Mouse (Mus musculus) stomach, embryonic 16.5 days (tissue): Measurements from ENCODE around the gene Spag9. TPM values are rescaled to one million over a fixed set of nuclear protein-coding genes. Genes with fewer than 3 reads are reported as not detected.

Source experiments
- ATAC-seq: fragments of 200-750 bp; cut with Nextera tagmentation; 2 replicates; pipeline ENCODE4 v1.8.0; 2017; ENCODE audit warnings: moderate number of reproducible peaks, moderate TSS enrichment; ENCODE audit not compliant: insufficient read depth, low FRiP score
- H3K27ac ChIP-seq: fragments of 300-500 bp; sonication (generic); 2 replicates; pipeline ENCODE4 v1.5.1; 2014; ENCODE audit warnings: low read length
- H3K27me3 ChIP-seq: fragments of 300-500 bp; sonication (generic); 2 replicates; pipeline ENCODE4 v1.6.1; 2014; ENCODE audit warnings: low read length, control low read depth, mixed read lengths; ENCODE audit not compliant: control insufficient read depth, insufficient read depth
- H3K36me3 ChIP-seq: fragments of 300-500 bp; sonication (generic); 2 replicates; pipeline ENCODE4 v1.6.1; 2014; ENCODE audit warnings: low read length; ENCODE audit not compliant: control insufficient read depth, insufficient read depth
- H3K4me1 ChIP-seq: fragments of 300-500 bp; sonication (generic); 2 replicates; pipeline ENCODE4 v1.6.1; 2014; ENCODE audit warnings: low read length, control low read depth, mixed read lengths; ENCODE audit not compliant: control insufficient read depth, insufficient read depth
- H3K4me2 ChIP-seq: fragments of 300-500 bp; sonication (generic); 2 replicates; pipeline ENCODE4 v1.6.1; 2014; ENCODE audit warnings: low read depth, low read length, mixed read lengths
- H3K4me3 ChIP-seq: fragments of 300-500 bp; sonication (generic); replicated peaks from 2 replicates; pipeline ENCODE4 v1.5.1; 2014; ENCODE audit warnings: mild to moderate bottlenecking, low read length
- H3K9ac ChIP-seq: fragments of 300-500 bp; sonication (generic); 2 replicates; pipeline ENCODE4 v1.6.1; 2014; ENCODE audit warnings: low read length
- H3K9me3 ChIP-seq: fragments of 300-500 bp; sonication (generic); replicated peaks from 2 replicates; pipeline ENCODE4 v1.6.1; 2016; ENCODE audit warnings: low read length, control low read depth; ENCODE audit not compliant: control insufficient read depth
- WGBS: fragments of 180-500 bp; shearing (Covaris S2); extraction: QIAGEN DNeasy Blood & Tissue Kit; methylation state at CpG from one replicate; pipeline ENCODE4 v1.1.7; 2014; 5-methylcytosine and 5-hydroxymethylcytosine counted together
- polyA plus RNA-seq: library from polyadenylated mRNA; unstranded; fragments of >200 nt; fragmentation: Nextera tagmentation; extraction: Ambion mirVana; gene quantifications from 2 replicates; pipeline ENCODE4 v1.2.1, GENCODE M21; 2015

Spag9 gene
- polyA plus RNA-seq, 1 experiment from 2014 or later, result 31.0 TPM

DNA sequence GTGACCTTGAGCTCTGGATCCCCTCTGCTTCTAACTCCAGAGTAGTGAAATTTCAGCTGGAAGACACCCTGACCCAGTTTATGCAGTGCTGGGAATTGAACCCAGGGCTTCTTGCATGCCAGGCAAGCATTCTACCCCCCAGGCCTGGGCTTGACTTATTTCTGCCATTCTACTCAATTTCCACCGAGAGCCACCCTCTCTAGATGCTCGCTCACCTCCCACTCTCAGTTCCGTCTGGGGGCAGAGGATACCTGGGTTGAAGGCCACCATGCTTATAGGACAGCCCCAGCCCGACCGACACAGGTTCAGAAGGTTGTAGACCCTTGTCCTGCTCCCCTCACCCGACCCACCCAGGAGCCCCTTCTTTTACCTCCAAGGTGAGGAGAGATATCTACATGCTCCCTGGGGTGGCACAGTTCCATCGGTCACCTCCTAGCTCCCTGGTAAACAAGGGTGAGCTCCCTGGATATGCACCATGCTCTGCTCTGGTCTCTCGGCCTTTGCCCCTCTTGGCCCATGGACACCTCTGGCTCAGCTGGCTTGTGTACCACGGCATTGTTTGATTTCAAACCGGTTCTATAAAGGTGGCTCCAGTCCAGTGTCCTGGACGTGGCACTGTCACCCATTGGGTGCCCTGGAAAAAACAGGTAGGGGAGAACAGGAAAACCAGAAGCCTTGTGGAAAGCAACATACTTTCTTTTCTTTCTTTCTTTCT, 166.1 kb downstream of the Spag9 start:
- H3K9ac ChIP-seq, result peak overlapping the region; percentile 65; the same call in 1 of the 2 replicates
- H3K27ac ChIP-seq, result peak overlapping the region; percentile 96
- no peak overlapping the region for H3K4me2 ChIP-seq

DNA sequence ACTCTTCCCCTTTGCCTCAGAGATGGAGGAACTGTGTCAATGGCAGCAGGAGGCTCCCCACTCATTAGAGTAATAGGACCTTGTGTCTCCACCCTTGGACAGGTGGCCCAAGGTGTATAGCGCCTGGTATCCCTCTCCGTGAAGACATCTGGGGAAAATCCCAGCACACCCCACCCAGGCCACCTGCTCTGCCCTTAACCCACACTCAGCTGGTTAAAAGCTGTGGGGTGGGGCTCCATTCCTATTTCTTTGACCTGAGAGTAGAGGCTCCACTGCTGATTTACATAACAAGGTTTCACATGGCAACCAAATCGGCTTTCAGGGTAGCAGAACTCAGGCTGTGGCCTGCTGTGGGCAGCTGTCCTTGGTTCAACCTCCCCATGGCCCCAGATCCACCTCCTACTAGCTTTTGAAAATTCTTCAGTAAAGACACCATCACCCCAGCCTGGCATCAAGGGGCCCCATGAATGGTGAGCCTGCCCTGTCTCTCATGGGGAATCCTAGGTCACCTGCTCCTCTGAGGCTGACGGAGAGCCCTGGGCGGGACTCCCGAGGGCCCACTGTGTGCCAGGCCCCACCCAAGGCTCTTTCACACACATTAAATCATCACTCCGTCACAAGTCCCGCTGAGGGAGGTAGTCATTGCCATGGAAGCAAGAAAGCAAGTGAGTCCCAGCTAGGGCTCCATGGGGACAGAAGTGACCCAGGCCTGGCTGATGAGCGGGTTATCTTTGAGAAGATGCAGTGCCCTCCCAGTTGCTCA, 167.3 kb downstream of the Spag9 start:
- no peak for ATAC-seq
- Histone ChIP-seq H3K36me3 (no peaks in the 10 kb centered on the region), H3K9me3 (no peaks in the 10 kb centered on the region), H3K4me1 (peaks cover 39% of the 10 kb centered on the region), H3K4me3 (no peak overlapping the region), H3K9ac (no peak overlapping the region), H3K4me2 (no peak overlapping the region), H3K27ac (peak overlapping the region; percentile 56; the same call in 1 of the 2 replicates), H3K27me3 (no peaks in the 10 kb centered on the region)
- WGBS, result 65% methylated on average over 9 of the region's 9 CpGs

More for the DNA sequence above, 166.1 kb downstream of the Spag9 start:
- H3K4me1 ChIP-seq, result peaks cover 39% of the 10 kb centered on the region
- H3K4me3 ChIP-seq, result no peak overlapping the region
- no peaks in the 10 kb centered on the region for H3K9me3 ChIP-seq
- H3K36me3 ChIP-seq, result no peaks in the 10 kb centered on the region
- no peaks in the 10 kb centered on the region for H3K27me3 ChIP-seq
- ATAC-seq, result no peak
- WGBS, result 78% methylated on average over 11 of the region's 11 CpGs

DNA sequence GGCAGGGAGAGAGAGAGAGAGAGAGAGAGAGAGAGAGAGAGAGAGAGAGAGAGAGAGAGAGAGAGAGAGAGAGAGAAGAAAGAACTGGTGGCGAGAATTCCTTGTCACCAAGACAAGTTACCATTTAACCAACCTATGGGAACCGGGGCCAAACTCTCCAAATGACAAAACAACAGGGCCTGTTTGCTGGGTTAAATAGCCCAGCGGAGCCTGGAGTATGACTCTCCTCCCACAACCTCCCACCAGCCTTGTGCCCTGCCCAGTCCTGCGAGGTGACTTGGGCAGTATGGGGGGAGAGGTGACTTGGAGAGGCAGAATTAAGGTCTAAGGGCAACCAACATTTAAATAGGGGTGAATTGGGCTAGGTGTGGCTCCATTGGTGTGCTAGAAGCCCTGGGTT, 169.9 kb downstream of the Spag9 start:
- Histone ChIP-seq H3K4me2 (no peak overlapping the region), H3K9ac (no peak overlapping the region), H3K9me3 (no peaks in the 10 kb centered on the region), H3K4me1 (peaks cover 15% of the 10 kb centered on the region), H3K27me3 (no peaks in the 10 kb centered on the region), H3K27ac (no peak overlapping the region), H3K4me3 (no peak overlapping the region), H3K36me3 (no peaks in the 10 kb centered on the region)
- 74% methylated on average over 4 of the region's 4 CpGs for WGBS
- no peak for ATAC-seq

DNA sequence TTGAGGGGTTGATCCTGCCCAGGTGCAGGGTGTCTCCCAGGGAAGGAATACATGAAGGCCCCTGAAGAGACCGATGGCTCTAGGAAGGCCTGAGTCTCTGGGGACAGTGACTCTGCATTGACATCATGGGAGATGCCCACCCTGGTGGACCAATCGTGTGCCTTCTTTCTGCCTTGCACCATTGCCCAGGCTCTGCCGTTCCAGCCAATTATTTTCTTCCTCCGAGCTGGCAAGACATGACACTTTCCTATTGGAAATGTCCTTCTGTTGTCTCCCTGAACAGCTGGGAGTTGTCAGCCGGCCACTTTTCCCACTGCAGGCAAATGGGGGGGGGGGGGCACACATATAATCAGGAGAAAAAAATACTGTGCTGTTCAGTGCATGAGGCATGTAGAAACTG, 172.3 kb downstream of the Spag9 start:
- no peaks in the 10 kb centered on the region for H3K27me3 ChIP-seq
- H3K4me3 ChIP-seq, result no peak overlapping the region
- H3K27ac ChIP-seq, result no peak overlapping the region
- H3K9me3 ChIP-seq, result no peaks in the 10 kb centered on the region
- no peak for ATAC-seq
- WGBS, result 50% methylated on average over 5 of the region's 5 CpGs
- peaks cover 12% of the 10 kb centered on the region for H3K4me1 ChIP-seq
- H3K9ac ChIP-seq, result no peak overlapping the region
- H3K4me2 ChIP-seq, result no peak overlapping the region
- no peaks in the 10 kb centered on the region for H3K36me3 ChIP-seq

DNA sequence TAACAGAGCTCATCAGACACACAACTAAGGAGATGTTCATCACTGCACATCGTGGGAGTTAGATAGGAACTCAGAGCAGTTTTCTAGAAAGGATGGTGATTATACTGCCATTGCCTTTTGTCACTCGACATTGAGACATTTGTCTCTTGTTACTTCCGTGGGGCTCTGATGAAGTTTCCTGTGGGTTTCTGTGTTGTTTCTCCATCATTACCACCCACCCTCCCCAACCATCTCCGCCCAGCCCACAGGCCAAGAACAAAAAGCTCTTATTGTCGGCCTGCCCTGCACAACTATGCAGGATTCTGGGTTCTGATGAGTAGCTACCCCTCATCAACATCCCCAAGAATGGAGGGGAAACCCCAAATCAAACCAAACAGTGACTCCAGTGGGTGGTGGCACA, 173.7 kb downstream of the Spag9 start:
- Histone ChIP-seq H3K9ac (no peak overlapping the region), H3K4me3 (no peak overlapping the region), H3K27me3 (no peaks in the 10 kb centered on the region), H3K27ac (no peak overlapping the region), H3K4me2 (no peak overlapping the region), H3K9me3 (no peaks in the 10 kb centered on the region), H3K4me1 (peaks cover 17% of the 10 kb centered on the region), H3K36me3 (no peaks in the 10 kb centered on the region)
- WGBS, result 68% methylated on average over 5 of the region's 5 CpGs
- no peak for ATAC-seq

DNA sequence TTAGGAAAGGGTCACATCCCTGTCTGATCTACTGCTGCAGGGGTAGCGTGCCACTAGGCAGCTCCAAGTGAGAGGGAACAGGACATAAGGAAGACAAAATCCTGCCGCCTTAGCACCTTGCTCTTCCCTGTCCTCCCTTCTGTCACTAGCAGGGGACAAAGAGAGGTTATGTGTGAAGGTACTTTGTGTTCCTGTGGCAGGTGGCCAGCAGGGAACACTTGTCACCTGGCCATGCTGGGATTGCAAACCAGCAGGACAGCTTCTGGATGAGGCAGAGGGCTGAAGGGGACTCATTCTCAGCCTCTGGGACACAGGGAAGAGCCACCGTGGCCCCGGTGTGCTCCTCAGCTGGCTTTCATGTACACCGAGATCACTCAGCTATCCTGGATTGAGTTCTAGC, 175.8 kb downstream of the Spag9 start:
- no peak for ATAC-seq
- 68% methylated on average over 5 of the region's 5 CpGs for WGBS
- H3K4me2 ChIP-seq, result no peak overlapping the region
- H3K36me3 ChIP-seq, result no peaks in the 10 kb centered on the region
- no peaks in the 10 kb centered on the region for H3K27me3 ChIP-seq
- no peaks in the 10 kb centered on the region for H3K9me3 ChIP-seq
- H3K27ac ChIP-seq, result peak overlapping the region; percentile 65
- H3K9ac ChIP-seq, result peak overlapping the region; percentile 9; the same call in 1 of the 2 replicates
- H3K4me3 ChIP-seq, result no peak overlapping the region
- peaks cover 30% of the 10 kb centered on the region for H3K4me1 ChIP-seq

DNA sequence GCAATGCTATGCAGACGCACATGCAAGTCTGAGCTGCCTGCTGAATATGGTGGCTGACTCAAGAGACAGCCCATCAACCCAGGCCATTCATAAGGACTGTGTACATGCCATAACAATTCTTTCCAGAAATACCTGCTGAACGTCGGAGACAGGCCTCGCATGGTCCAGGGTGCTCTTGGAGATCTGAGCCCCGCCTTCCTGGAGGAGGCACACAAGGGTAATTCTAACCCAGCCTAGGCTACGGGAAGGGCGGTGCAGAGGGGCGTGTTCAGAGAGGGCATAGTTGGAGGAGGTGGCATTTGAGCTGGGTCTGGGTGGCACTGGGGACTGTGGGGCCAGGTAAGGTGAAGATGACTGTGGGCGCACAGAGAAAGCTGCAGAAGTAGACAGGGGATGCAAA, 176.3 kb downstream of the Spag9 start:
- Histone ChIP-seq H3K27ac (peak overlapping the region; percentile 65), H3K36me3 (no peaks in the 10 kb centered on the region), H3K4me1 (peaks cover 30% of the 10 kb centered on the region), H3K4me2 (no peak overlapping the region), H3K9me3 (no peaks in the 10 kb centered on the region), H3K9ac (no peak overlapping the region), H3K27me3 (no peaks in the 10 kb centered on the region), H3K4me3 (no peak overlapping the region)
- WGBS, result 60% methylated on average over 9 of the region's 9 CpGs
- peak; percentile 88; the same call in 1 of the 2 replicates for ATAC-seq

DNA sequence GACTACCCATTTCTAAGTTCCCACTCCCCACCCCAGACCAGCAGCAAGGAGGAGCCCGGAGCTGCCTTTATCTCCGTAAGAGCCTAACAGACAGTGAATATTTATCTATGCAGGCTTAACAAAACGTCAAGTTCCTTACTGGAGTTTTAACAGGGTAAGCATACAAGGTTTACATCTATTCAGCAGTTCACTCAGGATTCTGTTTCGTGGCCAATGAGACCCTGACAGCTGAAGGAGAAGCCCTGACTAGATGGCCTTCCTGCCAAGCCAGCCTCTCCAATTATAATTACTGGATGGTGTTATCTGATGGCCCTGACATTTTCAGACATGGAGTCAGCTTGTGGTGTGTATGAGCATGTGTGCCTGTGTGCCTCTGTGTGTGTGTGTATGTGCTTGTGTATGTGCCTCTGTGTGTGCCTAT, 177.8 kb downstream of the Spag9 start:
- peaks cover 30% of the 10 kb centered on the region for H3K4me1 ChIP-seq
- no peak for ATAC-seq
- no peak overlapping the region for H3K4me2 ChIP-seq
- no peak overlapping the region for H3K4me3 ChIP-seq
- WGBS, result 19% methylated on average over 4 of the region's 4 CpGs
- no peaks in the 10 kb centered on the region for H3K27me3 ChIP-seq
- H3K9ac ChIP-seq, result peak overlapping the region; percentile 21
- no peaks in the 10 kb centered on the region for H3K9me3 ChIP-seq
- H3K36me3 ChIP-seq, result no peaks in the 10 kb centered on the region
- 0 out of 2 replicates have a peak overlapping the region, but pooled peaks have one; percentile 18 for H3K27ac ChIP-seq

DNA sequence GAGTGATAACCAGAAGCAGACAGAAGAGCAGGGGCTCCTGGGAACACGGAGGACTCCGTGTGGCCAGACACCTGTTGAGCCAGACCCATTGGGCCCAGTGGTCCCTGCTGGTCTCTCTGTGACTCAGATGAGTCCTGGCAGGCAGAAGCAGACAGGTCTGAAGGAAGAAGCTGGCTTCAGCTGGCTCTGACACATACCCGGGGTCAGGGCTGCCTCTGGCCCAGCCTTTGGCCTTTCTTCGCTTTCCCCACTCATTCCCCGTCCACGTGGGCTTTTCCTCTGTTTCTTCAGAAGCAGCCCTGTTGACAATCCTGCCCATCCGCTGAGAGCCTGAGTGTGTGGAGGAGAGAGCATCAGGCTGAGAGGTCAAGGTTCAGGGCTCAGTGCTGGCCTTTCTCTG, 179.4 kb downstream of the Spag9 start:
- H3K27ac ChIP-seq, result peak overlapping the region; percentile 79
- H3K4me3 ChIP-seq, result no peak overlapping the region
- ATAC-seq, result no peak
- H3K4me2 ChIP-seq, result no peak overlapping the region
- H3K9ac ChIP-seq, result peak overlapping the region; percentile 46; the same call in 1 of the 2 replicates
- peaks cover 30% of the 10 kb centered on the region for H3K4me1 ChIP-seq
- no peaks in the 10 kb centered on the region for H3K9me3 ChIP-seq
- WGBS, result 58% methylated on average over 7 of the region's 7 CpGs
- no peaks in the 10 kb centered on the region for H3K27me3 ChIP-seq
- H3K36me3 ChIP-seq, result no peaks in the 10 kb centered on the region
